Mouse (Mus musculus): ENCODE results near the gene Gm37240.

DNA sequence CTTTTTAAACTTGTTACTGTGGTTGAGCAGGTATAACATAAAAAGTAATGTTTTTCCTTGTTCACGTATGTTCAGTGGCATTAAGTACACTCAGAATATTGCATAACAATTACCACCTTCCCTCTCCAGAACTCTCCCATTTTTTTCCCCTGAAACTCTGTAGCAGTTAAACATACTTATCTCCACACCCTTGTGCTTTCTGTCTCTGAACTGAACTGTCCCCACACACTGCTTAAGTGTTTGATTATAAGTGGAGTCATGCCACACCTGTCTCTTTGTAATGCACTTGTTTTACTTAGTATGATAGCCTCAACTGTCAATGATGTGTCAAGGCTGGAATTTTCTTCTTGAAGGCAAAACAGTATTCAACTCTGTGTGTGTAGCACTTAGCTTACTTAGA lies 963.6 kb downstream of the Gm37240 start:
- TF ChIP-seq POLR2A (IDR thresholded peaks at IDR 0.05; ENCODE audit: borderline replicate concordance, control insufficient read depth, low read depth, low read length), result no peak
- TF ChIP-seq CTCF (IDR thresholded peaks at IDR 0.05; ENCODE audit: control insufficient read depth, insufficient read depth, low read length), result no peak
